Comparison of ENCODE assay signal across 16 mouse cellular contexts in genomic region chr1:151377353-151377752, GRCm38 (mm10). TPM values are rescaled to one million over a fixed set of nuclear protein-coding genes. Genes with fewer than 3 reads are reported as not detected.
A peak's percentile ranks its signal among the peaks of the same experiment; 100 is the strongest.
DNase-seq lines count a peak whose midpoint lies in the region; ATAC-seq and TF ChIP-seq lines count a peak whose summit lies in the region.
"Had no signal": no experiment of that assay in that cellular context is flagged by ENCODE, and none has a peak within 500 bp of the region (broad histone marks: within the 10 kb centered on the region; RNA-seq: fewer than 3 reads in every experiment).

No protein-coding gene starts in this region.

- H3K27me3 ChIP-seq in stomach, postnatal 0 days (ENCODE audit: control insufficient read depth, insufficient read depth, low read length), result no peaks in the 10 kb centered on the region
- H3K27me3 ChIP-seq: embryonic facial prominence, embryonic 13.5 days; hindbrain, embryonic 13.5 days; neural tube, embryonic 15.5 days had no signal

- DNase-seq in embryo, embryonic 10 days (ENCODE audit: low spot score), result peak; percentile 42
- no peak for DNase-seq in embryo, embryonic 9.5 days (ENCODE audit: extremely low spot score)
- no peak for DNase-seq in left cerebral cortex, adult 2 months (ENCODE audit: extremely low spot score in 1 of 2, low spot score in 2 of 2)
- no peak for DNase-seq in left cerebral cortex, adult 11 months (ENCODE audit: low spot score)
- DNase-seq in thymus, postnatal 14 days, result peak; percentile 18
- DNase-seq in thymus, postnatal 10 days (ENCODE audit: low spot score in 2 of 2), result no peak
- no peak for DNase-seq in stomach, postnatal 0 days (ENCODE audit: low spot score)
- no peak for DNase-seq in spleen, adult 18-20 months
- DNase-seq: cerebellum, adult 11-12 months; heart, adult 11 months; kidney, adult 9 months; right cerebral cortex, adult 18-20 months had no signal

- no peak overlapping the region for H3K9ac ChIP-seq in stomach, postnatal 0 days (ENCODE audit: low read length)
- H3K9ac ChIP-seq: embryonic facial prominence, embryonic 13.5 days; hindbrain, embryonic 13.5 days; neural tube, embryonic 15.5 days had no signal

- TF ChIP-seq EP300 in stomach, postnatal 0 days (optimal IDR thresholded peaks at IDR 0.05), result no peak

- H3K4me2 ChIP-seq in stomach, postnatal 0 days (replicated peaks; ENCODE audit: low read depth), result no peak overlapping the region
- H3K4me2 ChIP-seq: embryonic facial prominence, embryonic 13.5 days; hindbrain, embryonic 13.5 days; neural tube, embryonic 15.5 days had no signal

- no peaks in the 10 kb centered on the region for H3K36me3 ChIP-seq in stomach, postnatal 0 days (ENCODE audit: control insufficient read depth, insufficient read depth, low read length)

- no peak overlapping the region for H3K4me3 ChIP-seq in left cerebral cortex, adult 2 months
- H3K4me3 ChIP-seq in stomach, postnatal 0 days (ENCODE audit: low read depth, low read length), result no peak overlapping the region
- H3K4me3 ChIP-seq: embryonic facial prominence, embryonic 13.5 days; hindbrain, embryonic 13.5 days; neural tube, embryonic 15.5 days had no signal

- ATAC-seq in stomach, postnatal 0 days (ENCODE audit: low FRiP score, low TSS enrichment), result no peak

- intact Hi-C loops in left cerebral cortex, adult 2 months (cut with DNase I), result no loop called here

- peak; percentile 8; the same call in 1 of the 2 replicates for TF ChIP-seq CTCF in left cerebral cortex, adult 2 months (IDR thresholded peaks at IDR 0.05)
- TF ChIP-seq CTCF in stomach, postnatal 0 days (IDR thresholded peaks at IDR 0.05; ENCODE audit: low read depth), result peak; percentile 46

- 91% methylated on average over 3 of the region's 3 CpGs for WGBS in stomach, postnatal 0 days

- H3K27ac ChIP-seq in left cerebral cortex, adult 2 months, result no peak overlapping the region
- H3K27ac ChIP-seq in stomach, postnatal 0 days (replicated peaks), result no peak overlapping the region
- H3K27ac ChIP-seq: embryonic facial prominence, embryonic 13.5 days; hindbrain, embryonic 13.5 days; neural tube, embryonic 15.5 days had no signal

- H3K4me1 ChIP-seq in stomach, postnatal 0 days (replicated peaks; ENCODE audit: control insufficient read depth, insufficient read depth), result no peaks in the 10 kb centered on the region
- H3K4me1 ChIP-seq: embryonic facial prominence, embryonic 13.5 days; hindbrain, embryonic 13.5 days; neural tube, embryonic 15.5 days had no signal

- H3K9me3 ChIP-seq in stomach, postnatal 0 days (ENCODE audit: control insufficient read depth, low read length), result no peaks in the 10 kb centered on the region
- H3K9me3 ChIP-seq: embryonic facial prominence, embryonic 13.5 days; G1E; hindbrain, embryonic 13.5 days; neural tube, embryonic 15.5 days had no signal

RNA-seq across cellular contexts. Expression of gene Ivns1abp, which starts 33.1 kb away (rescaled TPM):
- 100 to 1,000 TPM; 126 to 131 TPM for total RNA-seq in left cerebral cortex, adult 2 months (2021)
- 92.8 and 97.5 TPM in 2 replicates for polyA plus RNA-seq in stomach, postnatal 0 days (2015; fragmentation: Nextera tagmentation; extraction: Ambion mirVana)

RNA-seq across cellular contexts. Expression of gene Swt1, which starts 50.9 kb away (rescaled TPM):
- total RNA-seq in left cerebral cortex, adult 2 months (2021), result 10 to 100 TPM; 13.4 to 16.2 TPM
- polyA plus RNA-seq in stomach, postnatal 0 days (2015; fragmentation: Nextera tagmentation; extraction: Ambion mirVana), result 25.1 and 25.6 TPM in 2 replicates

RNA-seq across cellular contexts. Expression of gene Trmt1l, which starts 51.0 kb away (rescaled TPM):
- 10 to 100 TPM; 26.7 to 28.7 TPM for total RNA-seq in left cerebral cortex, adult 2 months (2021)
- 15.2 and 15.9 TPM in 2 replicates for polyA plus RNA-seq in stomach, postnatal 0 days (2015; fragmentation: Nextera tagmentation; extraction: Ambion mirVana)

Comparison
In these comparisons a context has a peak if more than half of its experiments do, and no peak if none do; other contexts are left out.
1. DNase-seq: peak in embryo, embryonic 10 days (single experiment) and thymus, postnatal 14 days (single experiment); none in embryo, embryonic 9.5 days (single experiment), left cerebral cortex, adult 2 months (0 of 2), left cerebral cortex, adult 11 months (single experiment), thymus, postnatal 10 days (0 of 2), stomach, postnatal 0 days (single experiment) and spleen, adult 18-20 months (0 of 2).